Mouse (Mus musculus) bone marrow macrophage, adult 2 months (primary cell): ENCODE data around the gene Myh9.

Experiments
- CTCF ChIP-seq: IDR thresholded peaks from 2 replicates; pipeline ENCODE4 v1.5.1; 2012; ENCODE audit warnings: low read depth, mild to moderate bottlenecking, low read length, moderate library complexity
- POLR2A ChIP-seq: IDR thresholded peaks from 2 replicates; pipeline ENCODE4 v1.6.1; 2012; ENCODE audit warnings: mild to moderate bottlenecking, low read depth, low read length, borderline replicate concordance

- TF ChIP-seq POLR2A: no peak
- TF ChIP-seq CTCF: no peak
These were observed 36.3 kb downstream of the Myh9 start for GRCm38 (mm10) chr15:77805657-77806056.
